Mouse (Mus musculus): ENCODE measurements around the gene Sptbn1.
A peak's percentile ranks its signal among the peaks of the same experiment; 100 is the strongest.

Sptbn1 gene

DNA sequence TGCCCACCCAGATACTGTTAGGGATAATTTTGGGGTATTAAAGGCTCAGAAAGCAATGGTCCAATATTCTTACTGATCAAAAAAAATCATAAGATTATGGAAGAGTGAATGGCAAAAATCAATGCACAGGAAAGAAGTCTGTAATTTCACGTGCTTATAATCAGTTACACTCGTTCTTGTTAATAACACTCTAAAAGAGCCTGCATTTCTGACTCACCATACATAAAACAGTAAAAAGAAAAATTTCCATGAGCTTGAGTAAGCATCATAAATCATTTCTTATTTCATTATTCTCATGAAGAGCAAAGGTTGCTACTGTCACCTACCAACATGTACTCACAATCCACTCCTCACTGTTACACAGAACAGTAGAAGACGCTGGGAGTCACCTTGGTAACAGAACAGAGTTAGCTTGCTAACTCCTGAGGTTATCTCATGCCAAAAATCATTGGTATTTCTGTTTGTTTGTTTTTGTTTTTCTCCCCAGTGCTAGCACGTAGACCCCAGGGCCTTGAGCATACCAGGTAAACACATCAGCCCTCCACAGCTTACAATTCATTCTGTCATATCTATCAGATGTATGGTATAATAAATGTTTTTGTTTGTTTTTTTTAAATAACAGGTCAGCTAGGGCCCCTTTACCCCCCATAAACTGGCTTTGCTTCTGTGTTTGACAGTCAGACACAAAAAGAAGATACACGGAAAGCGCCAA, 57.7 kb downstream of the Sptbn1 start:
- DNase-seq, result no peak

DNA sequence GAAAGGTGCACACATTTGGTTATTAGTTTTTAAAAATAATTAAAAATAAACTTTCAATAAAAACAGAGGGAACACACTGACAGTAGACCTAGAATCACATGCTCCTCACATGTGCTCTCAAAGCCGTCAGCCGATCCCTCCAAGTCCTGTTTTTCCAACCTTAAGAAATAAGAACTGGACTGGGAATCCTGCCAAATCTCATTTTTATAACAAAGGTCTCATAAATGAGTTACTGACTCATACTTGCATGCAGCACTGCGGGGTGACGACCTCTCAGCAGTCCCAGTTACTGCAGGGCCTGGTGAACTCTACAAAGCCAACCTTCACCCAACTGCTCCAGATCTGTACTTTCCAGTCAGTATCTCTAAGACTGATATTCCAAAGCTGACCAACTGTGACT, 58.5 kb downstream of the Sptbn1 start:
- DNase-seq, result no peak

DNA sequence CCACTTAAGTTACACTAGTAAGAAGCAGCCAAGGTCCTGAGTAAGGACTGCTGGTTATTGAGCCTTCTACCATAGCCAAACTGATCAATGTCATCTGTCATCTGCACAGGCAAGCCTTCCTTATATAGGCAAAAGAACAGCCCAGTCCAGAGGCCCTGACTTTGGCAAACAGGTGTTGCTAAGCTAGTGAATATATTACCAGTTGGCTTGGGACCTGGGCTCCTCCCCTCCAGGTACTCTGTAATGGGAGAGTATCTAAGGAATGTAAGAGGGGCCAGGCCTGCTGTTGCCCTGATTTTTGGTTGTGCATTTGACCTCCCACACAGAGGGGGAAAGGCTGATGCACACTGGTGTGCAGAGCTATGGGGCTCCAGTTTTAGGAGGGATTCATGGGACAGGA, 63.6 kb downstream of the Sptbn1 start:
- DNase-seq, result no peak

DNA sequence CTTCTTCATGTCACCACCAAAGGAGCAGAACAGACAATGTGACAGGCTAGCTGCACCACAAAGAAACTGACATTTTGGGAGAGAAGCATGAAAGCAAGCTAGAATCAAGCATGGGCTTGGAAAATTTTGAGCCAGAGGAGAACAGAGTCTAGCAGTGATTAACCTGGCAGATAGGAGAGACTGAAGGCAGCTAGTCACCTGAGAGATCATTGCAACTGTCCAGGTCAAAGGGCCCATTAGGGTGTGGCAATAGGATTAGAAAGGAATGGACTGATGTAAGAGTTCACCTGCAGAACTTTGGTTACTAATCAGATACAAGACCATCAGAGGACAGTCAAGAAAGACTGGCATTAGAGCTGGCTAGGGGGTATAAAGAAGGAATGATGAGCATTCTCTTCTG, 67.6 kb downstream of the Sptbn1 start:
- no peak for DNase-seq

DNA sequence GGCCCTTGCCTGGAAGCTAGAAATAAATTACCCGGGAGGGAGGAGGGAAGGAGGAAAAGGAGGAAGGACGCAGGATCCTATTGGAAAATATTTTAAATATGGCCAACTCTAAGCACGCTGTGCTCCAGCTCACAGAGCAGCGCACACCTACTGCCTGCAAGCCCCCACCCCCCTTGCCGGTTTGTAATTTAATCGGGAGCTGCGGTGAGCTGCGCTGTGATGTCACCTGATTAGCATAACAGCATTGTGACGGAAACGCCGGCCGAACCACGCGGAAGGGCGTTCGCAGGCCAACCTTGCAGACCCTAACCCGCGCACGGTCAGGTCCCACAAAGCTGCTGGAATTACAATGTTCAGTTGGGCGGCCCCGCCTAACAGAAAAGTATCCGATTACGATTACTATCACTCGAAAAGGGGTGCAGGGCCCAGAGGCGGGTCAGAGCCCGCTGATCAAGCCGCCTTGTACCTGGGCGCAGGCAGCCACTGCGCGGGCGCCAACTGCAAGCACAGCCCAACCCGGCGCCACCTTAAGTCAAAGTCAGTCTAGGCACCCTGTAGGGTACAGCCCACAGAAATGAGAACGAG, 69.8 kb downstream of the Sptbn1 start:
- peak; percentile 33 for DNase-seq

DNA sequence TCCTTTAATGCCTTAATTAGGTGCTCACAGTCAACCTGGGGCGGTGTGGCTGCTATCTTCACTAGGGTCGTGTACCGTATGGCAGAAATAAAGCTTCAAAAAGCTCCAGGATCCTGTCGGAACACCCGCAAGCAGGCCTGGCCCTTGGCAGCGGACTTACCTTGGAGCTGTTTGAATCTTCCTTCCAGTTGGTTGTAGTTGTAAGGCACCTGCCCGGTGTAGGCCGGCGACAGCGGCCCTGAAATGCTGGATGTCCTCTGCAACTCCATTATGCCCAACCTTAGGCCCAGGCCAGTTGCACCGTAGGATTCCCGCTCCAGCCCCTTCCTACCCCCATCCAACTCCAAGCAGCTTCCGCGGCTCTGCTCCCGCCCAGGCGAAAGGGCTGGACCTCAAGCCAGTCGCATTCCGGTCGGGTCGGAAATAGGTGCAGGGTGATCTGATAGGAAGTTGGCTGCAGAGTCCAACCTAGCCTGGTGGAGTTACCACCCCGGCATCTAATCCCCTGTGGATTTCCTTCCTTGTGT, 70.3 kb downstream of the Sptbn1 start:
- peak; percentile 23 for DNase-seq

DNA sequence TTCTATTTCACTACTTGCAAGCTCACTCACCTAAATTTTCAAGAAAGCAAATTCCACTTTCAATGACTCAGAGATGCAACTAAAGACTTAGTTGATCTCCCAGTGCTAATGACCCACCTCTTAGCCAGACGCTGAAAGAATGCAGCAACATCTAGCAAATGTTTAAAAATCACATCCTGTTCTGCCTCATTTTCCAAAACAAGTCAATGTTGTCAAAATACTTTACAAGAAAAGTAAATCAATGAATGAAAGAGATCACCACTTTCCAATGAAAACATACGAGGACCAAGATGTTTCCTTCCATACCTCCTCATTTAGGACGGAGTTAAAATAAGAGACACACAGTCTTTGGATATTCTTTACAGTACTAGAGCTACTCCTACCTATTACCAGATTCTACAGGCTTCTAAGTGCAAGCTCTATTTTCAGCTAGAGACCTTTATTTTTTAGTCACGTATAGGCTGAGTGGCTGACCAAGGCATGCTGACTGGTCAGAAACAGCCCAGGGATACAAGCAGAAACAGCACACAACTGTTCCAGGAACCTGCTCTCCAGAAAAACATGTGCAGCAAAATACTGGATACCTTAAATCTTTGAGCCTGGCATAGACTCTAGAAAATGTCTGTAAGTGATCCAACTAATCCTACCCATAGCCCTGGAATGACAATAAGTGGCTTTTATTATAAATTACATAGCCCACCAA, 71.5 kb downstream of the Sptbn1 start:
- DNase-seq, result no peak

DNA sequence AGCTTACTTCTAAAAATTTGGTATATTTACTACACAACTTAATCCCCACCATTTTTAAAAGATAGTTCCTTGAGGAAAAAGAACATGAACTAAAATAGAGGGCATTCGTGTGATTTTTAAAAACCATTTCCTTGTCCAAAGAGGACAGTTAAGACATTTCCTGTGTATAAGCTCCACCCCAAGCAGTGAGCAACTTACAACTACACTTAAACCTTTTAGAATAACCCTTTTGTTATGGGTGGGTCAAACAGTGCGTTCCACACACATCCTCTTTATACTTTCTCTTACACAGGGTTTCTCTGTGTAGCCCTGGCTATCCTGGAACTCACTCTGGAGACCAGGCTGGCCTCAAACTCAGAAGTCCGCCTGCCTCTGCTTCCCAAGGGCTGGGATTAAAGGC, 72.2 kb downstream of the Sptbn1 start:
- DNase-seq, result no peak

DNA sequence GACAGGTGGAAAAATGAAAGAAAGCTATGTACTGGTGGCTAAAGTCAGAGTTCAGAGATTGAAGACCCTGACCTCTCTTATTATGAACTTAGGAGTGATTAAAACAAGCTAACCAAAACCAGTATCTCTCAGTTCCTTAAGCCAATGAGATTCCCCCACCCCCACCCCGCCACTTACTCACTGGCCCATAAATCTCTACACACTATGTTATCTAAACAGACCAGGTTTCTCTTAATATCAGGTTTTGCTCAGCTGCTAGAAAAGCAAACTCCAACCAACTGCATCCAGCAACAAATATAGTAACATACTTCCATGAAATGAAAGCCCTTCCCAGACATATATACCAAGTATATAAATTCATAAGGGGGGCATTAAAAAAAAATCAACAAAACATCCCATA, 73.2 kb downstream of the Sptbn1 start:
- no peak for DNase-seq

DNA sequence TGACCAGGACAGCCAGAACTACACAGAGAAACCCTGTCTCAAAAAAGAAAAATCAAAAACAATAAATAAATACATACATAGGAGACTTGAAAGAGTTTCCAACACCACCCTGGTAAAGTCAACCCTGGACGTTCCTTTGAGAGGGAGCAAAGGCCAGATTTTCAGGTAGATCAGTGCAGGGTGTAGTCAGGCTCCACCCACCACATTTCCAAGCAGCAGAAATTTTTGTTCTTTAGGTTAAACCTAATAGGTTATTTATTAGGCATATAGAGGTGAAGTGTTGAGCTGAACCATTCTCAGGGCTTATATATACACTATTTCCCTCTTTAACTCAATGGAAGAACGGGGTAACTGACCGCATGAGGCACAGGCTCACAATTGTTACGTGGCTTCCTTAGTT, 77.0 kb downstream of the Sptbn1 start:
- no peak for DNase-seq

DNA sequence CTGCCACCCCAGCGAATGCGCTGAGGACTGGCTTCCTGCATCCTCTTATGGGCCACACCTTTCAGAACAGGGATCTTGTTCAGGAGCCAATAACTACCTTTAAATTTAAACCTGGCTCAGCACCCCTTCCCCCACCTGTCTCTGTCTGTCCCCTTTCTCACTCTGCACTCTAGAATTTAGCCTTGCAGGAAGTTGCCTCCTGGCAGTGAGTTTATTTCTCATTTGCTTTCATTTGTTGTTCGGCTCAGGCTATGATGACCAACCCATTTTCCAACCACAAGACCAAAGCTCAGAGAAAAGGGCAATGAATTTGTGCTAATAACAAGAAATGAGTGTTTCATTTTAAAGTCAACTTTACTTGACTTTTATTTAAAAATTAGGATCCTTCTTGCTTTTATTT, 77.9 kb downstream of the Sptbn1 start:
- DNase-seq, result no peak

DNA sequence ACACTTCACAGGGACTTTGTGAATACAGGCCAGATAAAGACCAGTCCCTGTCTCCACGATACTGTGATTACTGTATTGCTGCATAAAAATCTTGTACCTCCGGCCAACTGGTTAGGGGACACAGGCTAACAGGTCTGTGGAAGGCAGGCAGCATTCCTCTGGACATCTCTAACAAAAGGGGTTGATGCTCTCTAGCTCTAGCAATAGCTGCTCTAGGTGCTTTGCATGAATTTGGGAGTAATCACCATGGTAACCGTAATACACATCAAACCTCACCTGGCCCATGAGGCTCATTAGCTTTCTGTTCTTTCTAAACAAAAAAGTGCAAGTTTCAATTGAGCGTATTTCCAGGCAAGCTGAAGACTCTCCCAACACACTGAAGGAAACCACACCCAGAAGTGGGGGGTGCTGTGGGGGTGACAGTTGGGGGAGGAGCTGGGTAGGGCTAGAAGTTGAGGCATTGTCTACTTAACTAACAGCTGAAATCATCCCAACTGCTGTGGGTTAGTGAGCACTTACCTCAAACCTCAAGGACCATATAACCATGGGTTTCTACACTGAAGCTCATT, 81.0 kb downstream of the Sptbn1 start:
- no peak for DNase-seq

DNA sequence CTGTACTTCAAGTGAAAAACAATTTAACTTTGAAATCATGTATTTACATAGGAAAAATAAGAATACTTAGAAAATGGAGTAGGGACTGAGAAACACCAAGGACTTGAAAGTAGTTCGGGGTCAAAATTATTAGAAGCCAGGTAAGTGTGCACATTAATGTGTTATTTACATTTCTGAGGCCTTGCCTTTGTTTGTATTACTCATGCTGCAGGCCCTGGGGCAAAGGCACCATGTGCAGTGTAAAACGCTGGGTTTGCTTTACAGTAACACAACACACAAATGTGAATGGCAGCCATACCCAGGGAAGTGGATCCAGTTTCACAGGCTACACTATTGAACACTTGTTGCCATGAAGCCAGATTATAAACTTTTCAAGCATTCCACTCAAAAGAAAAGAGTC, 83.4 kb downstream of the Sptbn1 start:
- no peak for DNase-seq

DNA sequence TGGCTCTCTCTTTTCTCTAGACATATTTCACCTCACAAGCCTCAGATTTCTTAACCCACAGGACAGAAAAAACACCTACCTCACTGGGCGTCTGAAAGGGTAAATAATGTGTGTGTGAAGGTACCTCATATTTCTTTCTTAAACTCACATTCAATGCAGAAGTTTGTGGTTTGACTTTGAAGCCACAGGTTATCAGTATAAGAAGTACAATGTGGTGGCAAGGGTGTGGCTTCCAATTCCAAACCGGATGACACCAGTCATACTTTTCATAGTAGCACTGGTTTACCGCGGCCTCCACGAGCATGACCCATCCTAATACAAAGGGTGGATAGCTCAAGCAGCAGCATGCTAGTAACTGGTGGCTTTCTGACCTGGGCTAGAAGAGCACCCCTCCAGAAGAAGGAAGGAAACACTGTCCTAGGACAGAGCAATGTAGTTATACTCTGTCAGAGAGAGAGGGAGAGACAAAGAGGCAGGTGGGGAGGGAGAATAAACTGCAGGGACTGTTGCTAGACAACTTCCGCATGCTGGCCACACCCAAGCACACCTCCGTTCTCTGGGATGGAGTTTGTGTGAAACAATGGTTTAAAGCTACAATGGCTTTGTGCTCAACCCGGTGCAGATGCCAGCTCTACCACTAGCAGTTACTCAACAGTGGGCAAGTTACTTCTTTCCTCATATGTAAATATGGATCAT, 85.1 kb downstream of the Sptbn1 start:
- no peak for DNase-seq

DNA sequence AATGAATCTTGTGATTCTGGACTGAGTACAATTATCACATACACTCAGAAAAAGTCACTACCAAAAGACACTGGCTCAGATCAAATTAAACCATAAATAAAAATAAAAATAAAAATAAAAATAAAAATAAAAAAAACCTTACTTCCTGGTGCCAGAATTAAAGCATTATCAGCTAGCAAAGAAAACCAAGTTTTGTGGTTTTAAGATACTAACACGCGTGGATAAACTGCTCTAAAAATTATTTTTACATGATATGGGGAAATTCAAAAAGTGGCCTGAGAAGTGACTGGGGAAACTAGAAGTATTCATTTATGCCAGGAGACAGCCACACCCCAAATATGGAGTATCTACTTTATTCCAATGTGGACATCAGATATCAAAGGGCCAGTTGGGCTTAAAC, 89.8 kb downstream of the Sptbn1 start:
- DNase-seq, result no peak

DNA sequence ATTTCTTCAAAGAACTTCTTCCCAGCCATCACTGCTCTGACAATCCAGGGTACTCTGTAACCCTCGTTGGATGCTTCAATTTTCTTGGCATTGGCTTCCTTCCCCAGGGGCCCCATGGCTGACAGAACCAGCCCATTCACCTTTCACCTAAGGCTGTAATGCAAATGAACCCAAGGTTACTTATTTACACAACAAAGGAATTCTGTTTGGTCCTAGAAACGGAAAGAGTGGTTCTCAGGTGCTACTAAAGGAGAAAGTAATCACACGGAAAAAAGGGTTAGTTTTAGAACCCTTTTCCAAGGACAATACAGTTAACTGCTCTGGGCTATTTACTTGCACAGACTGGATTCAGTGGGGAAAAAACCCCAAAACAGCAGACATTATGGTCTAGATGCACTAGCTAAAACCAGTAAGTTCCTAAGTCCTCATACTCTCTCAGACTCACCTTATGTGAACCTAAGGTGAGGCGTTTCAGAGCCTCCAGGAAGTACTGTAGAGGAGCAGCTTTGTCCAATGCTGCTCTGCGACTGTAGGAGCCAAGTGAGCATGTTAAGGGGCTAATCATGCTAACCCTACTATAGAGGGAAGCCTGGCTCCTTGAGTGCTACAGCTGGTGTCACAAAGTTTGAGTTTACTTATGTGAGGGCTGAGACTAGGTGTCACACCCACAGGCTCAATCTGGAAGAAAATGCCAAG, 90.7 kb downstream of the Sptbn1 start:
- DNase-seq, result no peak

DNA sequence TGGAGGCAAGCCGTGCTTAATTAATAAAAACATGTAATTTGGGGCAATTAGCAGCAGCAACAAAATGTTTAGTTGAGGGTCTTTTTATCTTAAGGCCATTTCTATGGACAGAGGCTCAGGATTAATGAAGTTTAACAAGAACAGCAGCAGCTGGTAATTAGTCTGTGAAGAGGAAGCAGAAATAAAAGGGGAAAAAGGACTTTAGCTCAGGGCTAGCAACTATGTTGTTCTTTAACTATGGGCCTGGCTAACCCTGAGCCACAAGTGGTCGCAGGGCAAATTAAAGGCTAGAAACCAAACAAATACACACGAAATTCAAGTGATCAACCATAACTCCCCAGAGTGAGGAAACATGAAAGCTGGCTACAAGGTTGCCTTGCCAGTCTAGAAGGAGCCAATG, 91.9 kb downstream of the Sptbn1 start:
- DNase-seq, result no peak

DNA sequence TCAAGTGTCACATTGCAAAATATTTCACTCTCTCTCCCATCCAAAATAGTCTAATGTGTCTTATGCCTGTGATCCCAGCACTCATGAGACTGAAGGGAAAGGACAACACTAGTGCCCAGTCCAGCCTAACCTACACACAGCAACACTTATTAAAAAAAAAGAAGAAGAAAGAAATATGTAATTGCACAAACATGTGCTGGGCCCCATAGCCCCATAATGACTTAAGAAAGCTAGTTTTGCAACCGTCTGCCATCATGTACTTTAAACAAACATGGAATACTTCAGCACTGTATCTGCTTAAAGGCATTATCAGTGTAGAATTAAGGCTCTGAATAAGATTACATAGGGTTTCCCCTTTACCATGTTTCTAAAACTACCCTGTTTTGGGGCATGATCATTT, 92.4 kb downstream of the Sptbn1 start:
- no peak for DNase-seq

DNA sequence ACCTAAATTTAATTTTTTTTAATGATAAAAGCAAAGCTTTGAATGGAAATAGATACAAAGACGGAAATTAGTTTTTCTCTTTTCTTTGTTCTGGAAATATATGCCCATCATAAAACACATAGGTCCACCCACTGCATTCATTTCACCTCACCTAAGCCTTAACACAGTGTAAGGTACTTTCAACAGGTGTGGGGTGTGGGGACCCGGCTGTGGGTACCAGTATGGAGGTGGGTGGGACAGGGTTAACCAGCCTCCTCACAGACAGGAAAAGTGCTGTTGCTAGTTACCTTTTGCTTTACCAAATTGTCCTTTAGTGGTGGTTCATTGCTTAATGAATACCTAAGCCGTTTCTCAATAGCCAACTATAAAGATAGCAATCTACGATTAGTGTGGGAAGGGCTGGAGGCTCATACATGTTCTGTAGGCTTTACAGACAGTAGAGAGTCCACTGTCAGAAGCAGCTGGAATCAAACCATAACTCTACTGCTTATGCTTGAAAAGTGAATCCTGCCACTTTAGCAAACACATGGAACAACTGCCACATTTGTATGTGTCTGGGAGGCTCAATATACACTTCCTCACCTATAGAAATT, 96.3 kb downstream of the Sptbn1 start:
- no peak for DNase-seq

DNA sequence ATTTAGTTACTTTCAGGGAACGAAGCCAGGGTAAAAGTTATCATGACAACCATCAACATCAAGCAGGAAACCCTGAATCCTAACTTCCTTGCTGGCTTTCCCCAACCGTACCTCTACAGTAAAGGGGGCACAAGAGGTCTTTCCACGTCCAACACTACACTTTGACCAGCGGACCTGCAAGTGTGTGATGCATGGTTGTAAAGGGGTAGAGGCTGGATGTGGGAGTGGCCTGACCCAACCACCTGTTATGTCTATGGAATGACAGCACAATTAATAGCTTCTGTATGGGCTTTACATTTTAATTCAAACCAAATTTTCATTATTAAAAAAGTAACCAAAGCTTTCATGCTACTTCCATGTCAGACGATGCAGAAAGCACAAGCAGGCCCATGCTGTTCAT, 96.8 kb downstream of the Sptbn1 start:
- DNase-seq, result no peak

DNA sequence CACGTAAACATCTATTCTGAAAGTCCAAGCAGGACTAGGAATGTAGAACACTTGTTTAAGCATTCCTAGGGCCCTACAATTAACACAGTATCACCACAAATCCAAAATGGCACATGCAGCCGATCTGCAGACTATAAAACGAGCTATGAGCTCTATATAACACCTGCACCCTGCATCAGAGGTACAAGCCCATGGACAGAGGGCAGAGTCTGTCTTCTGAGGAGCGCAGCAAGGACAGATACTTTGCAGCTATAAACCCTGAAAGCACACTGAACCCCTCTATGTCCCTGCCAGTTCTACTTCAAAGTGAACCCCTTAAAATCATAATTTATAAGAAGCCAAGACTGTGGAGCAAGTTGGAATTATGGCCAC, 101.4 kb downstream of the Sptbn1 start:
- DNase-seq, result no peak

DNA sequence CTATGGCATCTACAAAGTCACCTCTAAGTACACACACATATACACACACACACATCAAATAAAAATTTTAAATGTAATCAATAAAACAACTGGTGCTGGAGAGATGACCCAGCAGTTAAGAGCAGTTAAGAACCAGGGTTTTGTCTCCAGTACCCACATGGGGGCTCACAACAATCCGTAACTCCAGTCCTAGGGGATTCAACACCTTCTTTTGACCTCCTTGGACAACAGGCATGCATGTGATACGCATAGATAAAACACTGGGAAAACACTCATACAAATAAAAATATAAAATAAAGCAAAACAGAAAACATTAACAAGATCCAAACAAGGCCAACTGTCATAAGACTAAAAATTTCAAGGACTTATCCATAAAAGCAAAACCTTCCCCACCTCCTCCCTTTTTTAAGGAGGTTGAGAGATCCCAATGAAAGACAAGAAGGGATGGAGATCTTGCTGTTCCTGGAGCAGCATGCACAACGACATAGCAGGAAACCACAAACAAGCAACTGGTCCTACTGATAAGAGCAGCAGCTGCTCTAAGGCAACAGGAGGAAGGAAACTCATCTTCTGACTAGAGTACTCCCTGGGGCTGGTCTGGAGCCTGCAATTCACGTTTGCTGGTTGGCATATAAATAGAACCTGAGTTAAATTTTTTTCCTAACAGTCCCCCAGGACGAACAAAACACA, 102.0 kb downstream of the Sptbn1 start:
- no peak for DNase-seq
